ENCODE assay signal across 27 mouse cellular contexts in the genomic region with DNA sequence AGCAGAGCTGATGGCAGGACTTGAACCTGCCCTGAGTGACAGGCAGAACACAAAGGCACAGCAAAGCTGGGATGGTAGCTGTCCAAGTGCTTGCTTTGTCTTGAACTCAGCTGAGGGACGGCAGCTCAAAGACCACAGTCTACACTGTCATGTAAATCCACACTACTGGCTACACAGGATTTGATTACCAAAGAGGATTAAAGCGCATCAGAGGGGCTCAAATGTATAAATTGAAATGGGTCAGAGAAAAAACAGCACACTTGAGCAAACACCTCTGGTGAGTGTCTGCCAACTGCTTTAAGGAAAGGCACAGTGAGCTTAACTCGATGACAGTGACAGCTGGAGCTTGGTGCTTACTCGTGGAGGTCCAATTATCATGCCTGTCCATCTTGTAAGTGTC. TPM values are rescaled to one million over a fixed set of nuclear protein-coding genes. Genes with fewer than 3 reads are reported as not detected.
"Had no signal": no experiment of that assay in that cellular context is flagged by ENCODE, and none has a peak within 500 bp of the region (broad histone marks: within the 10 kb centered on the region; RNA-seq: fewer than 3 reads in every experiment).

No protein-coding gene starts in this region.

- H3K4me1 ChIP-seq: limb, embryonic 13.5 days had no signal

- H3K9me3 ChIP-seq: limb, embryonic 10.5 days; lung, embryonic 15.5 days; neural tube, embryonic 13.5 days had no signal

- H3K4me3 ChIP-seq: layer of hippocampus, adult 2 months; limb, embryonic 10.5 days; limb, embryonic 13.5 days; liver, embryonic 12.5 days; liver, embryonic 15.5 days; lung, embryonic 15.5 days; myocyte; neural tube, embryonic 13.5 days had no signal

- H3K27me3 ChIP-seq: limb, embryonic 13.5 days; liver, embryonic 12.5 days; liver, embryonic 15.5 days; lung, embryonic 15.5 days; neural tube, embryonic 13.5 days had no signal

- H3K27ac ChIP-seq: kidney, postnatal 0 days; layer of hippocampus, adult 2 months; limb, embryonic 10.5 days; limb, embryonic 13.5 days; liver, embryonic 15.5 days; lung, embryonic 15.5 days; neural tube, embryonic 13.5 days; stomach, postnatal 0 days had no signal

- H3K4me2 ChIP-seq: limb, embryonic 13.5 days; liver, embryonic 12.5 days; liver, embryonic 15.5 days; lung, embryonic 15.5 days; neural tube, embryonic 13.5 days had no signal

- DNase-seq: kidney, adult 2 months; kidney, postnatal 25 days; layer of hippocampus, adult 9-11 months; liver; lung, adult 18-20 months; lung, postnatal 10 days; lung, postnatal 4 days; right cerebral cortex, postnatal 14 days; right cerebral cortex, postnatal 4 days; thymus, adult 2 months; thymus, postnatal 14 days; thymus, postnatal 4 days had no signal

- ATAC-seq: intestine, postnatal 0 days; liver, embryonic 12.5 days had no signal

- H3K9ac ChIP-seq: limb, embryonic 13.5 days; liver, embryonic 12.5 days; liver, embryonic 15.5 days; lung, embryonic 15.5 days; neural tube, embryonic 13.5 days had no signal

RNA-seq across cellular contexts. Expression of a gene that starts 43.8 kb away (rescaled TPM):
- total RNA-seq: megakaryocyte progenitor cell, adult 5-6 weeks; monocyte, adult 5-6 weeks; neutrophil, adult 5-6 weeks had no signal
- polyA plus RNA-seq: large intestine, adult 2 months had no signal
